In the genomic region with DNA sequence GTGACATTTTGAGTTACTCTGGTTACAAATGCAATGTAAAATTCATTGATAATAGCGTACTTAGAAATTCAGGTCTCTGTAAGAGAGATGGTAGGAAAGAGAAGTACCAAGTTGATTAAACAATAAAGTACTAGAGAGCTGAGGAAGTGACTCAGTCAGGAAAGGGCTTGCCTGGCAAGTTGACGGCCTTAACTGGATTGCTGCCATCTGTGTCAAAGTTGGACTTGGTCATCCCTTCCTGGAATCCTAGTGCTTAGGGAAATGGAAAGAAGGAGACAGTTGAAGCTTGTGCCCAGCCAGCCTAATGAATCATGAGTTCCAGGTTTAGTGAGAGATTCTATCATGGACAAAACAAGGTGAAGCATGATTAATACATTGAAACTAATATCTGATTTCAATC, we compare ENCODE assay signal across 12 mouse cellular contexts.
DNase-seq lines count a peak whose midpoint lies in the region; ATAC-seq and TF ChIP-seq lines count a peak whose summit lies in the region.
"Had no signal": no experiment of that assay in that cellular context is flagged by ENCODE, and none has a peak within 500 bp of the region (broad histone marks: within the 10 kb centered on the region; RNA-seq: fewer than 3 reads in every experiment).

No protein-coding gene starts in this region.

- H3K36me3 ChIP-seq in midbrain, embryonic 11.5 days (ENCODE audit: control insufficient read depth, insufficient read depth, low read length), result no peaks in the 10 kb centered on the region
- no peaks in the 10 kb centered on the region for H3K36me3 ChIP-seq in midbrain, embryonic 13.5 days
- H3K36me3 ChIP-seq in intestine, postnatal 0 days (ENCODE audit: control insufficient read depth, insufficient read depth), result no peaks in the 10 kb centered on the region
- H3K36me3 ChIP-seq: limb, embryonic 15.5 days; midbrain, embryonic 10.5 days had no signal

- H3K4me3 ChIP-seq in midbrain, embryonic 11.5 days (ENCODE audit: low read depth, low read length), result no peak overlapping the region
- no peak overlapping the region for H3K4me3 ChIP-seq in midbrain, embryonic 13.5 days (replicated peaks)
- no peak overlapping the region for H3K4me3 ChIP-seq in intestine, postnatal 0 days (ENCODE audit: low read depth, low read length)
- H3K4me3 ChIP-seq: limb, embryonic 15.5 days; midbrain, embryonic 10.5 days had no signal

- TF ChIP-seq CTCF in intestine, postnatal 0 days (IDR thresholded peaks at IDR 0.05; ENCODE audit: low read depth), result no peak

- DNase-seq in midbrain, embryonic 11.5 days (ENCODE audit: low spot score, missing footprints), result peak; percentile 69
- peak; percentile 33 for DNase-seq in adrenal gland, postnatal 10 days
- DNase-seq in heart, postnatal 4 days, result peak; percentile 69
- DNase-seq in lung, postnatal 4 days, result peak; percentile 47 to 57
- no peak for DNase-seq in right cerebral cortex, postnatal 4 days
- DNase-seq in gastrocnemius, adult 8-10 months (ENCODE audit: low spot score in 2 of 2), result no peak
- DNase-seq: cerebellum, postnatal 25 days had no signal

- H3K27ac ChIP-seq in midbrain, embryonic 11.5 days (ENCODE audit: low read depth, low read length), result no peak overlapping the region
- H3K27ac ChIP-seq in midbrain, embryonic 13.5 days, result no peak overlapping the region
- no peak overlapping the region for H3K27ac ChIP-seq in intestine, postnatal 0 days (ENCODE audit: low read depth, low read length)
- H3K27ac ChIP-seq: hindbrain, postnatal 0 days; limb, embryonic 15.5 days; midbrain, embryonic 10.5 days had no signal

- ATAC-seq in midbrain, embryonic 11.5 days (ENCODE audit: low FRiP score), result no peak
- ATAC-seq in midbrain, embryonic 13.5 days, result no peak
- ATAC-seq in intestine, postnatal 0 days, result no peak
- ATAC-seq: hindbrain, postnatal 0 days had no signal

- H3K4me1 ChIP-seq in midbrain, embryonic 11.5 days (ENCODE audit: control insufficient read depth, insufficient read depth, low read length), result peaks cover 5% of the 10 kb centered on the region; the same call in 1 of the 2 replicates
- peaks cover 12% of the 10 kb centered on the region for H3K4me1 ChIP-seq in midbrain, embryonic 13.5 days (replicated peaks)
- no peaks in the 10 kb centered on the region for H3K4me1 ChIP-seq in intestine, postnatal 0 days (replicated peaks; ENCODE audit: control insufficient read depth, insufficient read depth, low read length)
- H3K4me1 ChIP-seq: limb, embryonic 15.5 days had no signal

- H3K4me2 ChIP-seq in midbrain, embryonic 11.5 days, result no peak overlapping the region
- no peak overlapping the region for H3K4me2 ChIP-seq in midbrain, embryonic 13.5 days (replicated peaks)
- no peak overlapping the region for H3K4me2 ChIP-seq in intestine, postnatal 0 days (replicated peaks; ENCODE audit: low read depth)
- H3K4me2 ChIP-seq: limb, embryonic 15.5 days had no signal

- 85% methylated on average over 2 of the region's 2 CpGs for WGBS in midbrain, embryonic 11.5 days
- WGBS in midbrain, embryonic 13.5 days, result 90% methylated on average over 2 of the region's 2 CpGs
- WGBS in intestine, postnatal 0 days, result 64% methylated on average over 2 of the region's 2 CpGs

- H3K27me3 ChIP-seq in midbrain, embryonic 11.5 days (ENCODE audit: control insufficient read depth, insufficient read depth, low read length), result no peaks in the 10 kb centered on the region
- no peaks in the 10 kb centered on the region for H3K27me3 ChIP-seq in midbrain, embryonic 13.5 days
- H3K27me3 ChIP-seq in intestine, postnatal 0 days (replicated peaks; ENCODE audit: control insufficient read depth, insufficient read depth, low read length), result no peaks in the 10 kb centered on the region
- H3K27me3 ChIP-seq: limb, embryonic 15.5 days had no signal

- H3K9ac ChIP-seq in midbrain, embryonic 11.5 days (ENCODE audit: low read length), result no peak overlapping the region
- no peak overlapping the region for H3K9ac ChIP-seq in midbrain, embryonic 13.5 days (replicated peaks)
- H3K9ac ChIP-seq in intestine, postnatal 0 days (ENCODE audit: low read depth, low read length), result no peak overlapping the region
- H3K9ac ChIP-seq: limb, embryonic 15.5 days had no signal

- no peaks in the 10 kb centered on the region for H3K9me3 ChIP-seq in midbrain, embryonic 11.5 days (ENCODE audit: control insufficient read depth, low read length)
- H3K9me3 ChIP-seq in midbrain, embryonic 13.5 days, result no peaks in the 10 kb centered on the region
- H3K9me3 ChIP-seq in intestine, postnatal 0 days (ENCODE audit: control insufficient read depth), result no peaks in the 10 kb centered on the region
- H3K9me3 ChIP-seq: limb, embryonic 15.5 days; midbrain, embryonic 10.5 days had no signal

Comparison
In these comparisons a context has a peak if more than half of its experiments do, and no peak if none do; other contexts are left out.
1. DNase-seq: peak in midbrain, embryonic 11.5 days (single experiment), adrenal gland, postnatal 10 days (single experiment), heart, postnatal 4 days (single experiment) and lung, postnatal 4 days (2 of 2); none in right cerebral cortex, postnatal 4 days (single experiment) and gastrocnemius, adult 8-10 months (0 of 2).